Mouse (Mus musculus): ENCODE data around the gene Pygo1. TPM values are rescaled to one million over a fixed set of nuclear protein-coding genes. Genes with fewer than 3 reads are reported as not detected.

Pygo1 gene
- polyA plus RNA-seq, 1 experiment from 2014 or later = 13.0 TPM

DNA sequence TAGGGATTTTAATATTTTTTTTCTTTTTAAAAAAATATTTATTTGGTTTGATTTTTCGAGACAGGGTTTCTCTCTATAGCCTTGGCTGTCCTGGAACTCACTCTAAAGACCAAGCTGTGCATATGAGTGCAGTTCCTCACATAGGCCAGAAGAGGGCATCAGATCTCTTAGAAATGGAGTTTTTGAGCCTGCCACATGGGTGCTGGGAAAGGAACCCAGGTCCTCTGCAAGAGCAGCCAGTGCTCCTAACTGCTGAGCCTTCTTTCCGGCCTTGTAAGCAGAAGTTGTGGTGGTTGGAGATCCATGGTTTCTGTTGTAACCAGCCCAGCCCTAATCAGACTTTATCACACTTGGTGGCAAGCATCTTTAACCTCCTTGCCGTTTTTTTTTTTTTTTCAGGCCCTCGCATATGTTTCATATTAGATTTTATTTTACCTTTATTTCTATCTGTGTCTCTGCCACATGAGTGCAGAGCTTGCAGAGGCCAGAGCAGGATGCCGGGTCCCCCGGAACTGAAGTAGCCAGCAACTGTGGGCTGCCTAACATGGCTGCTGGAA, 30.6 kb upstream of the Pygo1 start:
- Histone ChIP-seq H3K27me3 (replicated peaks) (no peaks in the 10 kb centered on the region), H3K4me3 (no peak overlapping the region), H3K4me2 (replicated peaks) (no peak overlapping the region), H3K27ac (no peak overlapping the region), H3K9me3 (no peaks in the 10 kb centered on the region), H3K9ac (no peak overlapping the region), H3K4me1 (no peaks in the 10 kb centered on the region), H3K36me3 (peaks cover 9% of the 10 kb centered on the region)
- WGBS = 95% methylated on average over 6 of the region's 6 CpGs
- no peak for ATAC-seq (ENCODE audit: low FRiP score, low read depth)

DNA sequence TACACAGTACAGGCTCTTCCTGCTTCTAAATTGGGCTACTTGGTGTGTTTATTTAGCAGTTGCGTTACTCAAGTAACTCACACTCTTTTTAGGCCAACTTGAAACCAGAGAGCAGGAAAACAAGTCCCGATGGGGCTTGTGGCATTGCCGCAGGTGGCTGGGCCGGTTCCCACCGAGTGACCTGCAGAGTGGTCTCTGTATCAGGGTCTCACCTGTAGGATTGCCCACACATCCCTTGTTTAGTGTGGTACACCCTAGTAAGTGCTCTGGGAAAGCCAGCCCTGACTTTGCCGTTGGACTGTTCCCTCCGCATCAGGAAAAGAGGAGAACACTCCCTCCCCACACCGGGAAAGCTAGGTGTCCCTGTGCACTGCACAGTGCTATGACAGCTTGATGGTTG, 23.4 kb upstream of the Pygo1 start:
- Histone ChIP-seq H3K4me1 (no peaks in the 10 kb centered on the region), H3K4me3 (no peak overlapping the region), H3K27ac (no peak overlapping the region), H3K27me3 (replicated peaks) (no peaks in the 10 kb centered on the region), H3K36me3 (0 out of 2 replicates have a peak, but pooled peaks cover 3% of the 10 kb centered on the region), H3K4me2 (replicated peaks) (no peak overlapping the region), H3K9ac (no peak overlapping the region), H3K9me3 (no peaks in the 10 kb centered on the region)
- WGBS = 90% methylated on average over 8 of the region's 8 CpGs
- no peak for ATAC-seq (ENCODE audit: low FRiP score, low read depth)

DNA sequence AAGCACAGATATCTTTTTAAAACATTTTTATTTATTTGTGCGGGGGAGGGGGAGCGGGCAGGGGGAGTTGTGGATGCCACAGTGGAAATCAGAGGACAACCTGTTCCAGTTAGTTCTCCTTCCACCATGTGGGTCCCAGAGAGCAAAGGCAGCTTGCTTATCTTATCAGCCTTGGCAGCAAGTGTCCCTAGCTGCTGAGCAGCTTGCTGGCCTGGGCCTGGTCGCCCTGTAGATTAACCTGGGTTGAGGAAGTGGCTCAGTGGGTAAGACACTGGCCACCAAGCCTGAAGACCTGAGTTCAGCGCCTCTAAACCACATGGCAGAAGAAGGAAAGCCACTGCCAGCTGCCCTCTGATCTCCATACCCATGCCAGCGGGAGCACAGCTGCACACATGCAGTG, 22.8 kb upstream of the Pygo1 start:
- no peak for ATAC-seq (ENCODE audit: low FRiP score, low read depth)
- H3K9me3 ChIP-seq = no peaks in the 10 kb centered on the region
- H3K4me2 ChIP-seq (replicated peaks) = no peak overlapping the region
- H3K27me3 ChIP-seq (replicated peaks) = no peaks in the 10 kb centered on the region
- H3K36me3 ChIP-seq = peaks cover 5% of the 10 kb centered on the region; the same call in 1 of the 2 replicates
- H3K4me3 ChIP-seq = no peak overlapping the region
- H3K4me1 ChIP-seq = no peaks in the 10 kb centered on the region
- 97% methylated on average over 5 of the region's 5 CpGs for WGBS
- H3K27ac ChIP-seq = no peak overlapping the region
- no peak overlapping the region for H3K9ac ChIP-seq

DNA sequence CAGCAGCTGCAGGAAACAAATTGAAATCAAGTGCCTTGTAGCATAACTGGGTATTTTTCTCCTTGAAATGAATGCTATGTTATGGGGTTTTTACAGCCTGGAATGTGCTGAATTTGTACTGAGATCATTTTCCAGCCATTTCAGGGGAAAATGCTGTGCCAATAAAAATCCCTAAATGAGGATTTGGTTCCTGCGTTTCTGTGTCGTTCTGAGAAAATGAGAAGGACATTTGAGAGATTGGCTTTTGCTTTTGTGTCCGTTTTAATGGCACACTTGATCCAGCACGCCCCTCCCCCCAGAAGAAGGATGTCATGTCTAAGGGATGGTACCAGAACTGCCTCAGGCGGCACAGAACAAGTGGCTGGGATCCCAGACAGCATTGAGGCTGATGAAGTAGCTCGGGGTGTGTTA, 18.7 kb upstream of the Pygo1 start:
- Histone ChIP-seq H3K4me2 (replicated peaks) (no peak overlapping the region), H3K27me3 (replicated peaks) (no peaks in the 10 kb centered on the region), H3K4me1 (no peaks in the 10 kb centered on the region), H3K27ac (no peak overlapping the region), H3K9ac (no peak overlapping the region), H3K4me3 (no peak overlapping the region), H3K9me3 (no peaks in the 10 kb centered on the region), H3K36me3 (peaks cover 14% of the 10 kb centered on the region; the same call in 1 of the 2 replicates)
- 83% methylated on average over 6 of the region's 6 CpGs for WGBS
- no peak for ATAC-seq (ENCODE audit: low FRiP score, low read depth)

DNA sequence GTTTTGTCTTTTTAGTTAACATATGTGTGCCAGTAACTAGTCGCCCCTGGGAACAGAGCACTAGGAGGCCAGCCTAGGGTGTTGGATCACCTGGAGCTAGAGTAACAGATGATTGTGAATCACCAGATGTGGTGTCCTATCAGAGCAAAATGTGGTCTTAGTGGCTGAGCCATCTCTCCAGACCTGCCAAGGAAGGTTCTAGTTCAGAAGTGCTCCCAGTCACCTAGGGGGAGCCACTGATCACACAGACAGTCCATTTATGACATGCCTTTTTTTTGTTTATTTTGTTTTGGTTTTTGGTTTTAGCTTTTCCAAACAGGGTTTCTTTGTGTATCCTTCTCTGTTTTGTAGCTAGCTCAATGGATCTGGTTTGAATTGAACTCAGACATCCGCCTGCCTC, 14.1 kb upstream of the Pygo1 start:
- no peak overlapping the region for H3K4me3 ChIP-seq
- no peak for ATAC-seq (ENCODE audit: low FRiP score, low read depth)
- H3K9me3 ChIP-seq = no peaks in the 10 kb centered on the region
- H3K9ac ChIP-seq = no peak overlapping the region
- H3K4me2 ChIP-seq (replicated peaks) = no peak overlapping the region
- peaks cover 15% of the 10 kb centered on the region; the same call in 1 of the 2 replicates for H3K36me3 ChIP-seq
- no peaks in the 10 kb centered on the region for H3K4me1 ChIP-seq
- 87% methylated on average over 2 of the region's 2 CpGs for WGBS
- no peak overlapping the region for H3K27ac ChIP-seq
- H3K27me3 ChIP-seq (replicated peaks) = no peaks in the 10 kb centered on the region

DNA sequence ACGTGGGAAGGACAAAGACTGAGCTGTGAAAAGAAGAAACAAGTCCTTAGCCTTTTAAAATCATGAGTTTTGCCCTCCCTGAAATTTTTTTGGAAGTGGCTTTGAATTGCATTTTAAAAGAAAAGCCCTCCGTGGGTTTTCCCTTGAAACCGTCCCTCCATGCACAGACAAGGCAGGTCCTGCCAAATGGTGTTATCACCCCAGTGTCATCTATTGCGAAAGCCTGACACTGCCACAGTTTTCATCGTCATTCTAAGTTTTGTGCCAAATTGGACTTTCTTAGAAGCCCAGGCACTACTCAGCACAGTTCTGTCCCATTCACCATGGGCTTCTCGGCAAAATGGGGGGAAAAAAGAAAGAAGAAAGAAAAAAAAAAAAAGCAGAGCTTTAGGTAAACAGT, 11.9 kb upstream of the Pygo1 start:
- H3K36me3 ChIP-seq = peaks cover 7% of the 10 kb centered on the region; the same call in 1 of the 2 replicates
- no peaks in the 10 kb centered on the region for H3K4me1 ChIP-seq
- 77% methylated on average over 6 of the region's 6 CpGs for WGBS
- ATAC-seq (ENCODE audit: low FRiP score, low read depth) = no peak
- no peak overlapping the region for H3K9ac ChIP-seq
- H3K27me3 ChIP-seq (replicated peaks) = no peaks in the 10 kb centered on the region
- no peaks in the 10 kb centered on the region for H3K9me3 ChIP-seq
- no peak overlapping the region for H3K27ac ChIP-seq
- no peak overlapping the region for H3K4me3 ChIP-seq
- H3K4me2 ChIP-seq (replicated peaks) = no peak overlapping the region

DNA sequence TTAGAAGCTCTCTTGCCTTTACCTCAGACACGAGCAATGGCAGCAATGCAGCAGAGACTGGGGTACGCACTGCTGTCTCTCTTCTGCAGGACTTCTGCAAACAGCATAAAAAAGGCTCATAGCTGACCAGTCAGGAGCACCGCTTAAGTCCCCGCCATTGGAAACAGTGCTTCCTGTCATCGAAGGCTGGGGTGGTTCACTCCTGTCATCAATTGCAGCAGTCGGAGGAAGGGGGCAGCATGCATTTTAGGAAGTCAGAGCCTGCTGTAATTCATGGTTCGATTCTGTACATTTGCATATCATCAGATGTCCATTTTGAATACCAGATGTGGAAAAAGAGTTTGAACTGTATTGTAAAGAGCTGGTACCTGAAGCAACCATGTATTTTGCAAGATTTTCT, 9.7 kb upstream of the Pygo1 start:
- Histone ChIP-seq H3K9ac (no peak overlapping the region), H3K4me1 (no peaks in the 10 kb centered on the region), H3K27me3 (replicated peaks) (no peaks in the 10 kb centered on the region), H3K9me3 (no peaks in the 10 kb centered on the region), H3K4me3 (no peak overlapping the region), H3K4me2 (replicated peaks) (no peak overlapping the region), H3K27ac (no peak overlapping the region), H3K36me3 (0 out of 2 replicates have a peak, but pooled peaks cover 4% of the 10 kb centered on the region)
- WGBS = 80% methylated on average over 7 of the region's 7 CpGs
- ATAC-seq (ENCODE audit: low FRiP score, low read depth) = no peak

DNA sequence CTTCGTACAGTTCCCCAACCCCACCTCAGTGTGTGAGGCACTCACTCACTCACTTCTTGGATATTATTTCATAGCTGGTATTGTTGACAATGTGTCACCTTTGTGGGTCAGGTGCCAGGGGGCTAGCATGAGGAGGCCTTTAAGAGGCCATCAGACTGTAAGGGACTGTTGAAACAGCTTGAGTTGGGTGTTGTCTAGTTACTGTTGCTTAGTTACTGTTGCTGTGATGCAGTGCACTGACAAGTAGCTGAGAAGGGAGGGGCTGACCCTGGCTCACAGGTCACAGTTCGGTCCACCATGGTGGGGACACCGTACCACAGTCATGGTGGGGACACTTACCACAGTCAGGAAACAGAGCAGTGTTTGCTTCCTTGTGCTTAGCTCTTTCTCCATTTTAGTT, 2.4 kb upstream of the Pygo1 start:
- Histone ChIP-seq H3K9ac (no peak overlapping the region), H3K9me3 (no peaks in the 10 kb centered on the region), H3K4me2 (replicated peaks) (no peak overlapping the region), H3K27me3 (replicated peaks) (0 out of 2 replicates have a peak, but pooled peaks cover 7% of the 10 kb centered on the region), H3K4me1 (peaks cover 14% of the 10 kb centered on the region), H3K4me3 (no peak overlapping the region), H3K27ac (no peak overlapping the region), H3K36me3 (no peaks in the 10 kb centered on the region)
- no peak for ATAC-seq (ENCODE audit: low FRiP score, low read depth)
- WGBS = 77% methylated on average over 3 of the region's 3 CpGs

DNA sequence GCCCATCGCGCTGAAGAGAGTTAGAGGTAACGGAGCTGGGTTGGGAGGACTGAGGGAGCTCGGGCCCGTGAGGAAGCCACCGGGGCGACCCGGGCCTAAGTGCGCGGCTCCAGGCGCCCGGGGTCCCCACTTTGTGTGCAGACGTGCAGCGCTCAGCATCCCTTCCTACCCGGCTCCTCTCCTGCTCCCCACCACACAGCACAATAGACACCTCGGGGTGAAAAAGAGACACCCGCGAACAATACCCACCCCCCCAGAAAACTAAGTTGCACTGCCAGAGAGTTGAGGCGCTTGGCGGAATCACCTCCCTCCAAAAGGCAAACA, 452 bp downstream of the Pygo1 start:
- H3K27ac ChIP-seq = 0 out of 2 replicates have a peak overlapping the region, but pooled peaks have one; percentile 53

DNA sequence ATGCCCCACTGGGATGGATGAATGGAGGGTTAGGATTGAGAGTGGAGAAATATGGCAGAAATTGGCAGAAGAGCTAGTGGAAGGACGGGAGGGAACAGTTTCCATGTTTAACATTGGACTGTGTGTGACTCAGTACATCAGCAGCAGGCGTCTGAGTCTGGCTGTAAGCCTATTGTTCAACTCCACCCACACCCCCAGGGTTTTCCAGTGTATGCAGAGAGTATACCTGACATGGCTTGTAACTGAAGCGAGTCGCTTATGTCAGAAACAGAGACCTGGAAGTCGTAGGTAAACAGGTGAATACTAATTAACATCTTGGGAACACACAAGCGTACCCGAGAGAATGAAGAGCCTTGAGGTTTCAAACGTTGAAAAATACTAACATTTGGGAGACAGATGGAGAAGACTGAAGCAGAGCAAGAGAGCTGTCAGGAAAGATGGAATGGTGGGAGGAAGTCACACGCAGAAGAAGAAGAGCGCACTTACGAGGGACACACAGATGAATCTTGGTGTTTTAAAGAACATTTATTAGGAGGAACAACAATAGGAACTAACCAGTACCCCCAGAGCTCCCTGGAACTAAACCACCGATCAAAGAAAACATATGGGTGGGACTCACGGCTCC, 5.8 kb downstream of the Pygo1 start:
- Histone ChIP-seq H3K27me3 (replicated peaks) (no peaks in the 10 kb centered on the region), H3K36me3 (peaks cover 7% of the 10 kb centered on the region; the same call in 1 of the 2 replicates), H3K4me3 (no peak overlapping the region), H3K9me3 (no peaks in the 10 kb centered on the region), H3K4me1 (peaks cover 14% of the 10 kb centered on the region), H3K27ac (no peak overlapping the region), H3K4me2 (replicated peaks) (no peak overlapping the region), H3K9ac (no peak overlapping the region)
- no peak for ATAC-seq (ENCODE audit: low FRiP score, low read depth)
- WGBS = 82% methylated on average over 13 of the region's 13 CpGs

More for the DNA sequence above, 452 bp downstream of the Pygo1 start:
- 3% methylated on average over 20 of the region's 20 CpGs for WGBS
- Histone ChIP-seq H3K4me2 (replicated peaks) (peak overlapping the region; percentile 89), H3K36me3 (no peaks in the 10 kb centered on the region), H3K9ac (peak overlapping the region; percentile 94), H3K27me3 (replicated peaks) (0 out of 2 replicates have a peak, but pooled peaks cover 7% of the 10 kb centered on the region), H3K4me1 (peaks cover 14% of the 10 kb centered on the region), H3K9me3 (no peaks in the 10 kb centered on the region), H3K4me3 (peak overlapping the region; percentile 80)
- ATAC-seq (ENCODE audit: low FRiP score, low read depth) = peak; percentile 74

DNA sequence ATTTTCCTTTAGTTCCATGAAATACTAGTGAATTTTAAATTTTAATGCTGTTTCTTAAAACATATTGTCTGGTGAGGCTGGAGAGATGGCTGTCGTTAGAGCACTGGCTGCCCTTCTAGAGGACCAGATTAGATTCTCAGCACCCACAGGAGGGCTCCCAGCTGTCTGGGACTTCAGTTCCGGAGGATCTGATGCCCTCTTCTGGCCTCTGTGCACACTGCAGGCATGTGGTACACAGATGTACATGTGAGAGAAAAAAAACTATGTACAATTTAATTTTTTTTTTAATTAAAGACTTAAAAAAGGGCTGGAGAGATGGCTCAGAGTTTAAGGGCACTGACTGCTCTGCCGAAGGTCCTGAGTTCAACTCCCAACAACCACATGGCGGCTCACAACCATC, 9.9 kb downstream of the Pygo1 start:
- Histone ChIP-seq H3K27me3 (replicated peaks) (no peaks in the 10 kb centered on the region), H3K27ac (no peak overlapping the region), H3K36me3 (peaks cover 7% of the 10 kb centered on the region; the same call in 1 of the 2 replicates), H3K4me3 (no peak overlapping the region), H3K4me1 (no peaks in the 10 kb centered on the region), H3K9ac (no peak overlapping the region), H3K4me2 (replicated peaks) (no peak overlapping the region), H3K9me3 (no peaks in the 10 kb centered on the region)
- 91% methylated on average over 4 of the region's 4 CpGs for WGBS
- no peak for ATAC-seq (ENCODE audit: low FRiP score, low read depth)

DNA sequence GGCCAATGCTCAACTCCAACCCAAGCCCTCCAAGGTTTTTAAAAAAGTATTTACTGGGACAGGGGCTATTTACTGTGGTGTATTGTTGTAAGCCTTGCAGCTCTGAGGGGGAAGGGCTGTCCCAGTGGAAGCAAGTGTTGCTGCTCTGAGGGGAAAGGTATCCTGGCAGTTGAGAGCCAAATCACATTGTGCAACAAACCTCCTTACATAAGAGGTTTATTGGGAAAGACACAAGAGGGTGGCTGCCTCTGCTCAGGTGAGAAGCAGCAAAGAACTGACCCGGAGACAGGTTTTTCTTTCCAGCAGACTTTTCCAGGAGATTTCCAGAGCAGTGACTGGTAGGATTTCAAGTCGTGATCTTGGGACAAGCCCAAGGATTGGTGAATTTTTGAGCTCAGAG, 10.9 kb downstream of the Pygo1 start:
- Histone ChIP-seq H3K27me3 (replicated peaks) (no peaks in the 10 kb centered on the region), H3K27ac (no peak overlapping the region), H3K9me3 (no peaks in the 10 kb centered on the region), H3K4me3 (no peak overlapping the region), H3K36me3 (peaks cover 7% of the 10 kb centered on the region; the same call in 1 of the 2 replicates), H3K4me2 (replicated peaks) (no peak overlapping the region), H3K4me1 (no peaks in the 10 kb centered on the region), H3K9ac (no peak overlapping the region)
- no peak for ATAC-seq (ENCODE audit: low FRiP score, low read depth)
- 77% methylated on average over 2 of the region's 2 CpGs for WGBS

DNA sequence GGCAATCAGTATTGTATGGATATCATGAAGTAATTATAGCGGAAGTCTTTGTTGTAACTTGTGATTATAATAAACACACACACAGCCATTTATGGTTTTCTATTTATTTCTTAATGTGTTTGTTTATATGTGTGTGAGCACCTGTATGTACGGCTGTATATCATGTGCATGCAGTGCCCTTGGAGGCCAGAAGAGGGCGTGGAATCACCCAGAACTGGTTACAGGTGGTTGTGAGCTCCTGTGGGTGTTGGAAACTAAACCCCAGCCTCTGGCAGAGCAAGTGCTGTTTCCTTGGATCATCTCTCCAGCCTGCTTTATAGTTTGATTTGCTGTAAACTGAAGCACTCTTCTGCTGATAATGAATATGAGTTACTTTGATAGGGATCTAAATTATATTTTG, 18.0 kb downstream of the Pygo1 start:
- Histone ChIP-seq H3K27ac (no peak overlapping the region), H3K4me2 (replicated peaks) (no peak overlapping the region), H3K9ac (no peak overlapping the region), H3K36me3 (peaks cover 36% of the 10 kb centered on the region), H3K27me3 (replicated peaks) (no peaks in the 10 kb centered on the region), H3K4me1 (no peaks in the 10 kb centered on the region), H3K9me3 (peaks cover 6% of the 10 kb centered on the region; the same call in 1 of the 2 replicates), H3K4me3 (no peak overlapping the region)
- ATAC-seq (ENCODE audit: low FRiP score, low read depth) = no peak
- WGBS = 66% methylated on average over 3 of the region's 3 CpGs
